Mouse (Mus musculus): ENCODE measurements at regions not wholly inside any gene's neighbourhood (a gene's known extent, or its start where the extent isn't known, plus 50 kb on each side); places are given as distances from the start of the nearest gene placed in this dataset.

DNA sequence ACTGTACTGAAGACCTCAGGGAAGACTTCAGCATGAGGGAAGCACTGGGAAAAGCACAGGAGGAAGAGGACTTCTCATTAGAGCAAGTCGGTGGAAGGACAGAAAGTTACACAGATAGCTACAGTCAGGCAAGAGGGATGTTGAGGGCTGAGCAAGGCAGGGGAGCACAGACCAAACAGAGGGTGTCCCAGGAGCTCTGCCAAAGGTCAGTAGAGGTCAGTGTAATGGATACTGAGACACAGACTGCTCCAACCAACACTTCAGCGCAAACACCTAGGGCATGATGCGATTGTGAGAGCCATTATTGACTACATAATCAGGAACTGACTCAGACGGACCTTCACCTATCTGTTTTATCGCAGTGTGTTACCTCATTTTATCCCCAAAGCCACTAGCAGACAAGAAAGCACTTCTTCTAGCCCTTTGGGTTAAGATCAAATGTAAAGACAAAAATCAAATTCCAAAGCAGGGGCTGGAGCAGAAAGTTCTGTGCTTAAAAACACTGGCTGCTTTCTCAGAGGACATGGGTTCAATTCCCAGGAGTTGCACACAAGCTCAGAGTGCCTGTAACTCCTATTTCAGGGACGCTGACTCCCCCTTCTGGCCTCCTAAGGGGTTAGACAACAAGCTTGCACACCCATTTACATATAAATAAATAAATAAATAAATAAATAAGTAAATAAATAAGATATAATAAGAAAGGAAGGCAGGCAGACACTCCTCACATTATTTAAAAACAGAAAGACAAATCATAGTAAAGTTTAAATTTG lies 197.3 kb upstream of the Trib2 start:
- H3K27ac ChIP-seq (ENCODE audit: control insufficient read depth, low read depth, low read length): no peak overlapping the region
- peaks cover 0 to 18% of the 10 kb centered on the region in 2 experiments; a peak in 2 of 4 replicates for H3K36me3 ChIP-seq (ENCODE audit: control insufficient read depth in 1 of 2, insufficient read depth in 2 of 2, low read length in 2 of 2)
- no peaks in the 10 kb centered on the region for H3K79me2 ChIP-seq (ENCODE audit: control insufficient read depth, insufficient read depth, low read length, poor library complexity)
- peaks cover 25 to 32% of the 10 kb centered on the region in 2 experiments for H3K4me1 ChIP-seq (ENCODE audit: control insufficient read depth in 1 of 2, insufficient read depth in 2 of 2, low read length in 2 of 2)
- no peaks in the 10 kb centered on the region for H3K9me3 ChIP-seq (replicated peaks; ENCODE audit: insufficient read depth, low read length)
- no peaks in the 10 kb centered on the region for H3K27me3 ChIP-seq (ENCODE audit: control insufficient read depth in 1 of 2, insufficient read depth in 2 of 2, low read length in 2 of 2)
- peak; percentile 53 for DNase-seq (ENCODE audit: low read depth, low spot score)
- TF ChIP-seq ZC3H11A (IDR thresholded peaks at IDR 0.05; ENCODE audit: low read depth, low read length) (peak; percentile 33), CTCF (IDR thresholded peaks at IDR 0.05 in 2 of 3, conservative IDR thresholded peaks at IDR 0.05 in 1 of 3; ENCODE audit: control insufficient read depth in 1 of 3, insufficient read depth in 1 of 3, low read depth in 2 of 3, low read length in 3 of 3, poor library complexity in 1 of 3, severe bottlenecking in 1 of 3) (peak in 2 of 3 experiments; percentile 41; a peak in 4 of 6 replicates), USF1 (IDR thresholded peaks at IDR 0.05; ENCODE audit: low read depth, low read length) (no peak), SMC3 (IDR thresholded peaks at IDR 0.05; ENCODE audit: low read depth, low read length) (peak; percentile 23), RAD21 (IDR thresholded peaks at IDR 0.05; ENCODE audit: low read depth, low read length) (peak; percentile 46)
- H3K4me3 ChIP-seq (ENCODE audit: control insufficient read depth in 1 of 2, insufficient read depth in 1 of 2, low read depth in 2 of 2, low read length in 2 of 2): no peak overlapping the region
- no peak overlapping the region for H3K9ac ChIP-seq (ENCODE audit: control insufficient read depth, low read depth, low read length, poor library complexity, severe bottlenecking)

- TF ChIP-seq TCF12 (IDR thresholded peaks at IDR 0.05; ENCODE audit: low read depth, low read length) (no peak), JUND (IDR thresholded peaks at IDR 0.05; ENCODE audit: low read depth, low read length) (no peak), MEF2A (IDR thresholded peaks at IDR 0.05; ENCODE audit: extremely low read depth, insufficient replicate concordance, low read depth, low read length, poor library complexity, severe bottlenecking) (no peak), TAL1 (IDR thresholded peaks at IDR 0.05; ENCODE audit: low read length) (no peak), ZNF384 (IDR thresholded peaks at IDR 0.05; ENCODE audit: low read depth, low read length) (no peak), TBP (IDR thresholded peaks at IDR 0.05; ENCODE audit: low read depth, low read length) (no peak)
- Histone ChIP-seq H3K4me1 (ENCODE audit: control insufficient read depth in 1 of 2, insufficient read depth in 2 of 2, low read length in 2 of 2) (peaks cover 32 to 37% of the 10 kb centered on the region in 2 experiments), H3K36me3 (ENCODE audit: control insufficient read depth in 1 of 2, insufficient read depth in 2 of 2, low read length in 2 of 2) (peaks cover 0 to 25% of the 10 kb centered on the region in 2 experiments; a peak in 2 of 4 replicates), H3K79me2 (ENCODE audit: control insufficient read depth, insufficient read depth, low read length, poor library complexity) (no peaks in the 10 kb centered on the region), H3K27me3 (ENCODE audit: control insufficient read depth in 1 of 2, insufficient read depth in 2 of 2, low read length in 2 of 2) (no peaks in the 10 kb centered on the region), H3K4me3 (ENCODE audit: control insufficient read depth in 1 of 2, insufficient read depth in 1 of 2, low read depth in 2 of 2, low read length in 2 of 2) (no peak overlapping the region), H3K9me3 (replicated peaks; ENCODE audit: insufficient read depth, low read length) (no peaks in the 10 kb centered on the region), H3K9ac (ENCODE audit: control insufficient read depth, low read depth, low read length, poor library complexity, severe bottlenecking) (no peak overlapping the region), H3K27ac (ENCODE audit: control insufficient read depth, low read depth, low read length) (no peak overlapping the region)
- DNase-seq (ENCODE audit: low read depth, low spot score): no peak
Observed at GRCm38 (mm10) chr12:16013354-16013753, 196.6 kb upstream of the Trib2 start.

DNA sequence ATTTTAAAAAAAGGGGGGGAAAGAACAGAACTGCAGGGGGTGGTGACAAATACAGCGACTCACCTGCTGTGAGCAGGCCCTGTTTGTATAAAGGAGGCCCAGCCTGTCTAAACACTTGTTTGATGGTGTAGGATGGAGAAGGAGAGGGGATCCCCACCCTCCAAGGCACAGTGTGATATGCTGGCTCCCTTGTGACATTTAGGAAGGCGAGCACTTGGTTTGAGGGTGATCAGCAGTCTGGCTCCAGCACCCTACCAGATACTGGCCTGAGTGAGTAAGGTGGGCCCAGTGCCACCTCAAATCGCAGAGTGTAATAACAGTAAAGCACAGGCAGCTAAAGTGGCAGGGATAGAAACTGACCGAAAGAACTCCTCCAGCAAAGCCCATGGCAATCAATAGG lies 195.4 kb upstream of the Trib2 start:
- Histone ChIP-seq H3K27ac (ENCODE audit: control insufficient read depth, low read depth, low read length) (no peak overlapping the region), H3K9ac (ENCODE audit: control insufficient read depth, low read depth, low read length, poor library complexity, severe bottlenecking) (no peak overlapping the region), H3K9me3 (replicated peaks; ENCODE audit: insufficient read depth, low read length) (no peaks in the 10 kb centered on the region), H3K36me3 (ENCODE audit: control insufficient read depth in 1 of 2, insufficient read depth in 2 of 2, low read length in 2 of 2) (peaks cover 0 to 36% of the 10 kb centered on the region in 2 experiments; a peak in 2 of 4 replicates), H3K4me3 (ENCODE audit: control insufficient read depth in 1 of 2, insufficient read depth in 1 of 2, low read depth in 2 of 2, low read length in 2 of 2) (no peak overlapping the region), H3K79me2 (ENCODE audit: control insufficient read depth, insufficient read depth, low read length, poor library complexity) (no peaks in the 10 kb centered on the region), H3K4me1 (ENCODE audit: control insufficient read depth in 1 of 2, insufficient read depth in 2 of 2, low read length in 2 of 2) (peaks cover 37 to 41% of the 10 kb centered on the region in 2 experiments), H3K27me3 (ENCODE audit: control insufficient read depth in 1 of 2, insufficient read depth in 2 of 2, low read length in 2 of 2) (no peaks in the 10 kb centered on the region)
- no peak for DNase-seq (ENCODE audit: low read depth, low spot score)
- no peak for TF ChIP-seq POLR2AphosphoS5 (IDR thresholded peaks at IDR 0.05; ENCODE audit: borderline replicate concordance, low read depth, low read length)
- no peak for TF ChIP-seq MAX (IDR thresholded peaks at IDR 0.05; ENCODE audit: low read length)
- no peak for TF ChIP-seq MYB (IDR thresholded peaks at IDR 0.05; ENCODE audit: low read depth, low read length)
- TF ChIP-seq CTCF (IDR thresholded peaks at IDR 0.05 in 2 of 3, conservative IDR thresholded peaks at IDR 0.05 in 1 of 3; ENCODE audit: control insufficient read depth in 1 of 3, insufficient read depth in 1 of 3, low read depth in 2 of 3, low read length in 3 of 3, poor library complexity in 1 of 3, severe bottlenecking in 1 of 3): no peak
- TF ChIP-seq SIN3A (IDR thresholded peaks at IDR 0.05; ENCODE audit: low read length): no peak
- no peak for TF ChIP-seq RCOR1 (IDR thresholded peaks at IDR 0.05; ENCODE audit: low read depth, low read length)
- TF ChIP-seq TCF12 (IDR thresholded peaks at IDR 0.05; ENCODE audit: low read depth, low read length): no peak
- TF ChIP-seq GATA1 (IDR thresholded peaks at IDR 0.05; ENCODE audit: low read depth, low read length): no peak

All from MEL (cell line).